7 mouse cellular contexts compared by ENCODE assay signal in genomic region chr6:31038445-31038844, GRCm38 (mm10).
DNase-seq lines count a peak whose midpoint lies in the region; ATAC-seq and TF ChIP-seq lines count a peak whose summit lies in the region.
"Not testable (repeated sequence)": the region's sequence is repeated elsewhere in the genome, so short reads cannot be mapped to it uniquely, and the experiment has no call there.

No protein-coding gene starts in this region.

- 0 out of 2 replicates have a peak, but pooled peaks have one; percentile 12 for TF ChIP-seq CTCF in lung, adult 2 months (IDR thresholded peaks at IDR 0.05; ENCODE audit: insufficient read depth, low read length)
- peak; percentile 81 for TF ChIP-seq CTCF in midbrain, postnatal 0 days (IDR thresholded peaks at IDR 0.05)

- not testable (repeated sequence) for ATAC-seq in embryonic facial prominence, embryonic 14.5 days (ENCODE audit: low read depth); heart, embryonic 15.5 days (replicated peaks; ENCODE audit: insufficient number of reproducible peaks, insufficient read depth, low FRiP score, low read depth); kidney, embryonic 15.5 days (replicated peaks; ENCODE audit: low FRiP score); midbrain, postnatal 0 days (ENCODE audit: low FRiP score)

- not testable (repeated sequence) for H3K9ac ChIP-seq in embryonic facial prominence, embryonic 14.5 days (ENCODE audit: low read depth, low read length); heart, embryonic 15.5 days; kidney, embryonic 15.5 days; midbrain, postnatal 0 days (replicated peaks; ENCODE audit: low read length, poor library complexity, severe bottlenecking)

- DNase-seq in MEL-GATA-1-ER (ENCODE audit: extremely low read depth, low read depth): peak; percentile 21
- peak; percentile 16 for DNase-seq in c-Kit-positive CD71-positive TER-119-negative erythroid progenitor cells, embryonic 14.5 days (ENCODE audit: low read depth)
- peak; percentile 70 for DNase-seq in embryonic facial prominence, embryonic 14.5 days (ENCODE audit: low spot score)
- DNase-seq in lung, adult 2 months: not testable (repeated sequence)
- peak; percentile 84 for DNase-seq in midbrain, postnatal 0 days (ENCODE audit: low spot score)

- not testable (repeated sequence) for H3K27me3 ChIP-seq in embryonic facial prominence, embryonic 14.5 days (replicated peaks; ENCODE audit: control insufficient read depth, insufficient read depth, low read length); heart, embryonic 15.5 days; kidney, embryonic 15.5 days; midbrain, postnatal 0 days (ENCODE audit: insufficient read depth, low read length)

- H3K27ac ChIP-seq in embryonic facial prominence, embryonic 14.5 days (replicated peaks; ENCODE audit: low read depth, low read length); heart, embryonic 15.5 days; kidney, embryonic 15.5 days; midbrain, postnatal 0 days (ENCODE audit: low read depth, low read length): not testable (repeated sequence)

- not testable (repeated sequence) for H3K4me3 ChIP-seq in embryonic facial prominence, embryonic 14.5 days (ENCODE audit: low read depth, low read length); heart, embryonic 15.5 days; kidney, embryonic 15.5 days (replicated peaks); lung, adult 2 months (replicated peaks; ENCODE audit: extremely low read depth, low read depth, low read length); midbrain, postnatal 0 days (ENCODE audit: low read depth, low read length)

- H3K36me3 ChIP-seq in embryonic facial prominence, embryonic 14.5 days (ENCODE audit: control insufficient read depth, insufficient read depth, low read length); heart, embryonic 15.5 days; kidney, embryonic 15.5 days; midbrain, postnatal 0 days (ENCODE audit: insufficient read depth, low read length): not testable (repeated sequence)

- not testable (repeated sequence) for H3K9me3 ChIP-seq in embryonic facial prominence, embryonic 14.5 days (ENCODE audit: control insufficient read depth, low read length); heart, embryonic 15.5 days (replicated peaks); kidney, embryonic 15.5 days (replicated peaks); midbrain, postnatal 0 days (ENCODE audit: low read length)

- not testable (repeated sequence) for TF ChIP-seq POLR2A in lung, adult 2 months (IDR thresholded peaks at IDR 0.05; ENCODE audit: borderline replicate concordance, extremely low read depth, low read depth, low read length)

- not testable (repeated sequence) for H3K4me2 ChIP-seq in embryonic facial prominence, embryonic 14.5 days (ENCODE audit: low read depth, low read length); midbrain, postnatal 0 days (ENCODE audit: low read depth, low read length, poor library complexity, severe bottlenecking)
- H3K4me2 ChIP-seq in heart, embryonic 15.5 days: peak overlapping the region; percentile 38
- 0 out of 2 replicates have a peak overlapping the region, but pooled peaks have one; percentile 16 for H3K4me2 ChIP-seq in kidney, embryonic 15.5 days

- WGBS in embryonic facial prominence, embryonic 14.5 days: 2% methylated on average over 2 of the region's 2 CpGs
- 4% methylated on average over 2 of the region's 2 CpGs for WGBS in heart, embryonic 15.5 days
- WGBS in kidney, embryonic 15.5 days: 6% methylated on average over 2 of the region's 2 CpGs
- WGBS in lung, adult 2 months: 4% methylated on average over 2 of the region's 2 CpGs
- WGBS in midbrain, postnatal 0 days: 5% methylated on average over 2 of the region's 2 CpGs

- H3K4me1 ChIP-seq in embryonic facial prominence, embryonic 14.5 days (ENCODE audit: control insufficient read depth, insufficient read depth, low read length); heart, embryonic 15.5 days (replicated peaks); kidney, embryonic 15.5 days; lung, adult 2 months (ENCODE audit: control insufficient read depth, insufficient read depth, low read length); midbrain, postnatal 0 days (ENCODE audit: insufficient read depth, low read length): not testable (repeated sequence)
